Mouse (Mus musculus): ENCODE data around the gene Gm3327. TPM values are rescaled to one million over a fixed set of nuclear protein-coding genes. Genes with fewer than 3 reads are reported as not detected.
"Not testable (repeated sequence)": the region's sequence is repeated elsewhere in the genome, so short reads cannot be mapped to it uniquely, and the experiment has no call there.

Gene Gm3327
- not detected in 2 replicates for polyA plus RNA-seq (2014; fragmentation: Nextera tagmentation; extraction: Ambion mirVana)

DNA sequence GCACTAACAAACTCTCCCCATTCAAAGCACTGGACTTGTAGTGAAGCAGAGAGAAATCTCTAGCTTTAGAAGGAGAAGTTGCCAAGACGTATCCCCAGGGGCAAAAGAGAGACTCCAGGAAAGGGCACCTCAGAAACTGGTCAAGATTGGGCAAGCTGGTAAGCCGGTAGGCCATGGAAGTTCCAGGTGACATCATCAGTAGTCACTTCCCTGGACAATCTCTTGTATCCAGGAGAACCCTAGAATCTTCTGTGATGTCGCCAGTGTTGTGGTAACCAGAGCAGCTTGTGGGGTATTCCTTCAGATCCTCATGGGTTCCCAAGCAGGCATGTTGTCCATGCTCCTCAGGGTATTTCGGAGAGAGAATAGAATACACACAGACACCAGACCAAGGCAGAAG is at the start of gene Gm3327:
Gm3327 (plus strand) TSS at position 301 of the 400 bp plus-strand sequence.
- H3K4me1 ChIP-seq (ENCODE audit: control insufficient read depth, insufficient read depth, low read length); ATAC-seq (ENCODE audit: insufficient read depth, low FRiP score, low TSS enrichment); H3K9ac ChIP-seq (ENCODE audit: low read length); H3K4me3 ChIP-seq (ENCODE audit: low read depth, low read length); H3K4me2 ChIP-seq (ENCODE audit: low read depth); H3K27ac ChIP-seq (ENCODE audit: low read depth, low read length); H3K27me3 ChIP-seq (ENCODE audit: control insufficient read depth, insufficient read depth, low read length); H3K36me3 ChIP-seq (ENCODE audit: control insufficient read depth, insufficient read depth, low read length); DNase-seq (ENCODE audit: low spot score); H3K9me3 ChIP-seq (ENCODE audit: control insufficient read depth, low read length): not testable (repeated sequence)
- WGBS = 77% methylated on average over 3 of the region's 4 CpGs

GRCm38 (mm10) chr14:44077785-44078341 is 45.8 kb upstream of the Gm3327 start:
- not testable (repeated sequence) for H3K4me2 ChIP-seq (ENCODE audit: low read depth); ATAC-seq (ENCODE audit: insufficient read depth, low FRiP score, low TSS enrichment)

DNA sequence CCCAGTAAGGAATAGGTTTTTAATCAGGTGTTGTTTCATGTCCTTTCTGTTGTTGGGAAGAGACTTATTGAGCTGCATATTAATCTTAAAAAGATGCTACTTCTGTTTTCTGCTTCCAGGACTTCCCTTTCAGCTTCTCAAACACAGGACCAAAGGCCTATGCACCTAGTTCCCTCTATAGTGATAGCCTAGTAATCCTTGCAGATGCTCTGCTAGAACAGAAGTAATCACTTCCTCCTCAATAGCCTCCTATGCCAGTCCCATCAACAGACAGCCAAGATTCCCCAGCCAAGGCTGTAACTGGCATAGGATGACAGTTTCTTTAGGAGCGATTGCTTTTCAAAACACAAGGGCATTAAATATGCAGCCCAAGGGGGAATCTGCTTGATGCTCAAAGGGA is 37.1 kb upstream of the Gm3327 start:
- not testable (repeated sequence) for H3K4me1 ChIP-seq (ENCODE audit: control insufficient read depth, insufficient read depth, low read length); DNase-seq (ENCODE audit: low spot score); H3K36me3 ChIP-seq (ENCODE audit: control insufficient read depth, insufficient read depth, low read length); H3K9me3 ChIP-seq (ENCODE audit: control insufficient read depth, low read length); H3K27ac ChIP-seq (ENCODE audit: low read depth, low read length); H3K27me3 ChIP-seq (ENCODE audit: control insufficient read depth, insufficient read depth, low read length); H3K4me2 ChIP-seq (ENCODE audit: low read depth); ATAC-seq (ENCODE audit: insufficient read depth, low FRiP score, low TSS enrichment); H3K9ac ChIP-seq (ENCODE audit: low read length); H3K4me3 ChIP-seq (ENCODE audit: low read depth, low read length)
- 87% methylated on average over 1 of the region's 1 CpGs for WGBS

More at GRCm38 (mm10) chr14:44077785-44078341, 45.8 kb upstream of the Gm3327 start:
- not testable (repeated sequence) for H3K9me3 ChIP-seq (ENCODE audit: control insufficient read depth, low read length); H3K27me3 ChIP-seq (ENCODE audit: control insufficient read depth, insufficient read depth, low read length); H3K4me1 ChIP-seq (ENCODE audit: control insufficient read depth, insufficient read depth, low read length); DNase-seq (ENCODE audit: low spot score); H3K27ac ChIP-seq (ENCODE audit: low read depth, low read length); H3K36me3 ChIP-seq (ENCODE audit: control insufficient read depth, insufficient read depth, low read length); H3K4me3 ChIP-seq (ENCODE audit: low read depth, low read length); H3K9ac ChIP-seq (ENCODE audit: low read length)
- WGBS = 89% methylated on average over 5 of the region's 5 CpGs

DNA sequence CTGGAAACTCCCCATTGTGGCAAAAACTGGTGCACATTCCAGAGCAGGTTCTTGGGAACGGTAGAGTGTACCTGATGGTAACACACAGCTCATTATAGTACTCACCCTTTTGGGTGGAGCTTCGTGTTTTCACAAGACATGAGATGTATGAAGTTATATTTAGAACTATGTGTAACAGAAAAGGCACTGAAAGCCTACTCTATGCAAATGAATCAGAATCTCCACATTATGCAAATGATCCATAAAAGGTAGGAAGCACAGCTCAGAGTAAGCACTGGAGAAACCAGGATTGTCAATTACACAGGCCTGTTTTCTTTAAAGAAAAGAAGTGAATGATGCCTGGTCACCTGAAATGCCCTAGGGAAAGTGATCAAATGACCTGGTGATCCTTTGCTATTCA is 36.1 kb upstream of the Gm3327 start:
- not testable (repeated sequence) for H3K4me2 ChIP-seq (ENCODE audit: low read depth); H3K4me3 ChIP-seq (ENCODE audit: low read depth, low read length); H3K36me3 ChIP-seq (ENCODE audit: control insufficient read depth, insufficient read depth, low read length); H3K9ac ChIP-seq (ENCODE audit: low read length); DNase-seq (ENCODE audit: low spot score); H3K9me3 ChIP-seq (ENCODE audit: control insufficient read depth, low read length); H3K27ac ChIP-seq (ENCODE audit: low read depth, low read length); ATAC-seq (ENCODE audit: insufficient read depth, low FRiP score, low TSS enrichment); H3K27me3 ChIP-seq (ENCODE audit: control insufficient read depth, insufficient read depth, low read length); H3K4me1 ChIP-seq (ENCODE audit: control insufficient read depth, insufficient read depth, low read length)
- 75% methylated on average over 2 of the region's 2 CpGs for WGBS

GRCm38 (mm10) chr14:44091524-44091923 is 32.1 kb upstream of the Gm3327 start:
- H3K9ac ChIP-seq (ENCODE audit: low read length); H3K4me3 ChIP-seq (ENCODE audit: low read depth, low read length); DNase-seq (ENCODE audit: low spot score); H3K27me3 ChIP-seq (ENCODE audit: control insufficient read depth, insufficient read depth, low read length); H3K9me3 ChIP-seq (ENCODE audit: control insufficient read depth, low read length); H3K36me3 ChIP-seq (ENCODE audit: control insufficient read depth, insufficient read depth, low read length); H3K4me1 ChIP-seq (ENCODE audit: control insufficient read depth, insufficient read depth, low read length); H3K27ac ChIP-seq (ENCODE audit: low read depth, low read length); ATAC-seq (ENCODE audit: insufficient read depth, low FRiP score, low TSS enrichment); H3K4me2 ChIP-seq (ENCODE audit: low read depth): not testable (repeated sequence)
- WGBS = 65% methylated on average over 1 of the region's 1 CpGs

- not testable (repeated sequence) for H3K27me3 ChIP-seq (ENCODE audit: control insufficient read depth, insufficient read depth, low read length); DNase-seq (ENCODE audit: low spot score); H3K4me2 ChIP-seq (ENCODE audit: low read depth); H3K27ac ChIP-seq (ENCODE audit: low read depth, low read length); H3K9me3 ChIP-seq (ENCODE audit: control insufficient read depth, low read length); H3K9ac ChIP-seq (ENCODE audit: low read length); H3K36me3 ChIP-seq (ENCODE audit: control insufficient read depth, insufficient read depth, low read length); H3K4me3 ChIP-seq (ENCODE audit: low read depth, low read length); ATAC-seq (ENCODE audit: insufficient read depth, low FRiP score, low TSS enrichment); H3K4me1 ChIP-seq (ENCODE audit: control insufficient read depth, insufficient read depth, low read length)
- 49% methylated on average over 5 of the region's 5 CpGs for WGBS
Observed at GRCm38 (mm10) chr14:44094445-44094844, 29.2 kb upstream of the Gm3327 start.

DNA sequence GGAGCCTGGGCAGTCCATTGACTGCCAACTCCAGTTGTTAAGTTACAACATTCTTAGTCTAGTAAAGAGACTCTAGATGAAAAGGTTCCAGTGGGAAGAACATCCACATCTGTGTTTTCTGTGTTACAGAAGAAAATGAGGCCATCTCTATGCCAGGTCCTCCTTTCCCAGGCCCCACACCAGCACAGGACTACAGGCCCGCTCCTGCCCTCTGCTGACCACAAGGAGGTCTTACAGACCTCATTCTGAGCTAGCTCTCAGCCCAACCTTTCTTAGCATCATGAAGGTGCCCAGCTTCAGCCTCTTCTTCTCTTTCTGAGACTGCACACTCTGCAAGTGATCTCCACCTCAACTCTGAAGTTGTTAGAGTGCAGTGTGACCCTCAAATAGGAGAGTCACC is 23.6 kb upstream of the Gm3327 start:
- H3K4me1 ChIP-seq (ENCODE audit: control insufficient read depth, insufficient read depth, low read length); DNase-seq (ENCODE audit: low spot score); H3K9ac ChIP-seq (ENCODE audit: low read length); H3K9me3 ChIP-seq (ENCODE audit: control insufficient read depth, low read length); ATAC-seq (ENCODE audit: insufficient read depth, low FRiP score, low TSS enrichment); H3K4me2 ChIP-seq (ENCODE audit: low read depth); H3K36me3 ChIP-seq (ENCODE audit: control insufficient read depth, insufficient read depth, low read length); H3K27ac ChIP-seq (ENCODE audit: low read depth, low read length); H3K27me3 ChIP-seq (ENCODE audit: control insufficient read depth, insufficient read depth, low read length); H3K4me3 ChIP-seq (ENCODE audit: low read depth, low read length): not testable (repeated sequence)
- no CpG with 5 or more reads among the region's 1 CpGs for WGBS

DNA sequence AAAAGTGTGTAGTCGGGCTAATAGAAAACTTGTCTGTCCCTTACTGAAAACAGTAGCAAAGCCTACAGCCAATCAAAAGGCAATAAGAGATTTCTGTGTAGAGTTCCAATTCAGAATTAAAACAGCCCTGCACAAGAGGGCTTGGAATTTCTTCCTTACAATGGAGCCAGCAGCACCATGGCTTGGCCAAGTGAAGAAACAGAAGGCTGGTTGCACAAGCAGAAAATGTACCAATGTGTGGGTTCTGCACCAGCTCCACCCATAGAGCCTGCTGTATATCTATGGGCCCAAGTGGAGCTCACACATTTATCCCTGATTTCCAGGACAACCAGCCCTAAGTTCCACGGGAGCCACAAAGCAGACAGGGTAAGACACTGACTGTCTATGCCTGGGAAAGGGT is 21.3 kb upstream of the Gm3327 start, which contains the start of gene Ear2:
Ear2 (plus strand) TSS at position 301 of the 400 bp plus-strand sequence.
- H3K9ac ChIP-seq (ENCODE audit: low read length); H3K27me3 ChIP-seq (ENCODE audit: control insufficient read depth, insufficient read depth, low read length); H3K4me1 ChIP-seq (ENCODE audit: control insufficient read depth, insufficient read depth, low read length); H3K36me3 ChIP-seq (ENCODE audit: control insufficient read depth, insufficient read depth, low read length); ATAC-seq (ENCODE audit: insufficient read depth, low FRiP score, low TSS enrichment); H3K27ac ChIP-seq (ENCODE audit: low read depth, low read length); H3K4me2 ChIP-seq (ENCODE audit: low read depth); DNase-seq (ENCODE audit: low spot score); H3K4me3 ChIP-seq (ENCODE audit: low read depth, low read length); H3K9me3 ChIP-seq (ENCODE audit: control insufficient read depth, low read length): not testable (repeated sequence)
- WGBS = 82% methylated on average over 2 of the region's 2 CpGs

DNA sequence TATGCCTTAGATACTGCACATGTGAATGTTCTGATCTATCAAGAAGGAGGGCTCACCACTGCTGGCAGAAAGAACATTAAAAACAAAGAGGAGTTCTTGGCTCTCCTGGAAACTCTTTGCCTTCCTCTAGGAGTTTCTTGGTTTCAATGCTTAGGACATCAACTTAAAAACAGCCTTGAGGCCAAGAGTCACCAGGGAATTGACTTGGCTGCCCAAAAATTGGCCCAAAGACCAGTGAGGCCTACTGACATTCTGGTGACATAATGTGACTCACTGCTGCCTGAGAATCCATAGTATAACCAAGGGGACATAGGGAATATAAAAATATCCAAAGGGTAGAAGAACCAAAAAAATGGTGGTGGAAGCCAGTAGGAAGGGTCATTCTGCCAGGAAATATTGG is 12.7 kb upstream of the Gm3327 start:
- H3K4me1 ChIP-seq (ENCODE audit: control insufficient read depth, insufficient read depth, low read length) = no peaks in the 10 kb centered on the region
- no peak for ATAC-seq (ENCODE audit: insufficient read depth, low FRiP score, low TSS enrichment)
- DNase-seq (ENCODE audit: low spot score) = no peak
- no peaks in the 10 kb centered on the region for H3K27me3 ChIP-seq (ENCODE audit: control insufficient read depth, insufficient read depth, low read length)
- H3K36me3 ChIP-seq (ENCODE audit: control insufficient read depth, insufficient read depth, low read length) = no peaks in the 10 kb centered on the region
- no peak overlapping the region for H3K4me3 ChIP-seq (ENCODE audit: low read depth, low read length)
- no peak overlapping the region for H3K9ac ChIP-seq (ENCODE audit: low read length)
- H3K27ac ChIP-seq (ENCODE audit: low read depth, low read length) = no peak overlapping the region
- no peak overlapping the region for H3K4me2 ChIP-seq (ENCODE audit: low read depth)
- no peaks in the 10 kb centered on the region for H3K9me3 ChIP-seq (ENCODE audit: control insufficient read depth, low read length)
